Mouse (Mus musculus) hematopoietic stem cell, adult 5-6 weeks (primary cell): ENCODE results near the gene Lyzl4. TPM values are rescaled to one million over a fixed set of nuclear protein-coding genes. Genes with fewer than 3 reads are reported as not detected.

Experiments
- ATAC-seq, 2 experiments: fragments of 125-278 bp in 1 of 2; replicated peaks in 1 of 2; 2 replicates each; pipeline ENCODE4 v1.8.0; 2016 to 2017; ENCODE audit warnings: inconsistent platforms in 2 of 2, mild to moderate bottlenecking in 2 of 2, moderate number of reproducible peaks in 2 of 2, low read depth in 1 of 2, moderate TSS enrichment in 1 of 2; ENCODE audit not compliant: low FRiP score in 2 of 2, poor library complexity in 2 of 2, severe bottlenecking in 2 of 2, insufficient read depth in 1 of 2, low TSS enrichment in 1 of 2
- total RNA-seq: library from RNA; stranded (forward); fragments of 172-1452, 232-1000 nt; gene quantifications from 2 replicates; pipeline ENCODE4 v1.2.3, GENCODE M21; 2017

Gene Lyzl4
- total RNA-seq, 1 experiment from 2014 or later: not detected

GRCm38 (mm10) chr9:121566387-121566786, 75.5 kb downstream of the Lyzl4 start:
- ATAC-seq: no peak

- ATAC-seq: no peak
These were observed 78.6 kb downstream of the Lyzl4 start for GRCm38 (mm10) chr9:121563276-121563675.

DNA sequence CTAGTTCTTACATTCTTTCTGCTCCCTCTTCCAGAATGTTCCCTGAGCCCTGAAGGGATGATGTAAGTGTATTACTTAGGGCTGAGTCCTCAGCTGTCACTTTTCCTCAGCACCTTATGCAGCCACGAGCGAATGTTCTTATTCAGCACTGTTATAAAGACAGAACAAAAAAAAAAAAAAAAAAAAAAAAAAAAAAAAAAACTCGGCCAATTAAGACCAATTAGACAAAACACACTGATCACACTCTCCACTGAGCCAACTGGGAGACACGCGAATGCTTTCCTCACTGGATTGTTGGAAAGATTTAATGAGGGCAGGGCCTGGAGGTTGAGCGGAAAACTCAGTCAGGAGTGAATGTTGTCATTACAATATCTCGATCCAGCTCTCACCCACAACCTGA, 81.4 kb downstream of the Lyzl4 start:
- no peak for ATAC-seq

DNA sequence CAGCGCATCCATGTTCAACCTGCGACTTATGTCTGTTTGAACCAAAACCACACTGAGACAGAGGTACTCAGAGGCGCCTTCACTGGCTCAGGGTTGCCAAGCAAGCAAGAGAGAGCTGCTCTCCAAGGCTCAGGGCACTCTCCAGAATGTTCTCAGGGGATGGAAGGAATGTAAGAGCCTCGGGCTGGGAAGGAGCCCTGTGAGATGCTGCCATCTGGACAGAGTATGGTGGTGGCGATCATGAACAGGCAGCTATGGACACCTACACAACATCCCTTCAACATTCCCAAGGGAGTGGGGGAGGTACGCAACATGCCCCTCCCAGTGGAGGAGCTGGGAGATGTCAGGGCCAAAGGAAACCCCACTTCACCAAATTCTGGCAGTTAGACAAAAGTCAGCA, 83.7 kb downstream of the Lyzl4 start:
- ATAC-seq: no peak

GRCm38 (mm10) chr9:121556913-121557312, 85.0 kb downstream of the Lyzl4 start:
- peak in 1 of 2 experiments; percentile 29; a peak in 1 of 4 replicates for ATAC-seq

DNA sequence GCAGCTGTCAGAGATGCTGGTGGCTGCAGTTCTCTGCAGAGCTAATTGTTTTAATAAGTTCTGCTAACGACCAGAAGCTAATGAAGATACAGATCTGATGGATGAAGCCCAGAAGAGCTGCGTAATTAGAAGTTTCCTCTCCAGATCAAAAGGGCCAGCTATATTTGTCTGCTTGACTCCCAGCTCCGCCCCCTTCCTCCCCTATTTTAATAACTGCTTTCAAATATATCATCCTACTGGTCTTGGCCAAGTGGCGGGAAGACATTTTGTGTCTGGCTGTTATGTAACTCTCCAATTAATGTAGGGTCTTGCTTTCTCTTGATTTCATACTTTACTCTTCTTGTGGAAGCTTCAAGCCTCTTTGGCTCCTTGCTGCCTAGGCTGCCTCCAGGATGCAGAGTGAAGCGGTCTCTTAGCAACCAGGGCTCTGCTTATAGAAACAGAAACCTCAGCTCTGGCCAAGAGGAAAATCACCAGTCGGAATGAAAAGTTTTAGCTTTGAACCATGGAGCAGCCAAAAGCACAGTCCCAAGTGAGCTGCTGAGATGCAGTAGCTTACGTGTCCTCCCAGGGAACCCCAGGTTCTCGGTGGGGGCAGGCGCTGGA, 86.4 kb downstream of the Lyzl4 start:
- peak; percentile 59 to 60; a peak in 2 of 4 replicates for ATAC-seq

DNA sequence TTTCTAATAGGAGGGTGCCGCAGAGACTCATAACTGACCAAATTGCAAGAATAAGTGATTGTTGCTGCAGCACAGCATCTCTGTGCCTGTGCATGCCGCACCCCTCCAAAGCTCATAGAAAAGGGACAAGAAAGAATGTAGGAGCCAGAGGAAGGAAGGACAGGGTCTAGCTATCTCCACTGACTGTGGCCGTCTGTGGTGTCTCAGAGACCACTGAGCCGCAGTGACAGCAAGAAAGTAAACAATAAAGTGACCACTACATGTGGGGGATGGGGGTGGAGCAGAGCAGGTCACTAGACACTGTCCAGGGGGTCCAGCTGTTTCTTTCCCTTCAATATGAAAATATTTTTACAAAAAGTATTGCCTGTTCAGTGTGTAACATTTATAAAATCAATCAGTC, 88.3 kb downstream of the Lyzl4 start:
- ATAC-seq: no peak

DNA sequence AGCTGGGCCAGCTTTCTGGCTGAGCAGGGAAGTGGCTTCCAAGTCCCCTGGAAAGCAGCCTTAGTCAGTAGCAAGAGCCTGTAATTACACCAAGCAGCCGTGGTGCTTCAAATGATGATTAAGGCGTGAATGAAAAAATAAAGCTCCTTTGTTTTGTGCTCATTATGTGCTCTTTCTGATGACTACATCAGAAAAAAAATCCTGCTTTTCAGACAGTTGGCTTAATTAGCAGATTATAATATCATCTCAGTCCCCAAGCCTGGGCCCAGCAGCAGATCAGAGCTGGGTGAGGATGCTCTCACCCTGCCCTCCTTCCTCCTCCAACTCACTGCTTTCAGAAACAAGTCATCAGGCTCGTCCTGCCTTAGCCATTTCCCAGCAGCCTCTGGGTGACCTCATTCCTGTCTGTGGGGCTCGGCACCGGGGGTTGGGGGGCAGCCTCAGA, 91.5 kb downstream of the Lyzl4 start:
- no peak for ATAC-seq

- ATAC-seq: no peak
These were observed 92.5 kb downstream of the Lyzl4 start for GRCm38 (mm10) chr9:121549444-121549843.

- ATAC-seq: no peak
These were observed 92.9 kb downstream of the Lyzl4 start for GRCm38 (mm10) chr9:121549010-121549409.

- ATAC-seq: no peak
These were observed 94.5 kb downstream of the Lyzl4 start for GRCm38 (mm10) chr9:121547431-121547830.

GRCm38 (mm10) chr9:121541530-121541929, 100.4 kb downstream of the Lyzl4 start:
- ATAC-seq: no peak

DNA sequence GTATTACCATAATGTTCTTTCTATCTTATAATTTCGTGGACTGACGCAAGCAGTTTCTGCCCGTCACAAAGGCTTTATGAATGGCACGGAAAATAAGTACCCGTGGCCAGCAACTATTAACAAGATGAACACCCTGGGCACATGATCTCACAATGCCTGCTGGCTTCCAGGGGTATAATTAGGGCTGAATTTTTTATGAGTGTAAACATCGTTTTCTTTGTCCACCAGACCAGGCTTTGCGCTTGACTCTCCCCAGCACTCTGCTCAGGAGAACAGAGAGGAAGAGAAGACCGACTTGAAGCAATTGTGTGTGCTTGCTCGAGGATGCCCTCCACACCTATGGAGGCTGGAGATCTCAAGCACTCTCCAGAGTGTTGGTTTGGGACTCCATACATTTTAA, 109.3 kb downstream of the Lyzl4 start:
- no peak for ATAC-seq

DNA sequence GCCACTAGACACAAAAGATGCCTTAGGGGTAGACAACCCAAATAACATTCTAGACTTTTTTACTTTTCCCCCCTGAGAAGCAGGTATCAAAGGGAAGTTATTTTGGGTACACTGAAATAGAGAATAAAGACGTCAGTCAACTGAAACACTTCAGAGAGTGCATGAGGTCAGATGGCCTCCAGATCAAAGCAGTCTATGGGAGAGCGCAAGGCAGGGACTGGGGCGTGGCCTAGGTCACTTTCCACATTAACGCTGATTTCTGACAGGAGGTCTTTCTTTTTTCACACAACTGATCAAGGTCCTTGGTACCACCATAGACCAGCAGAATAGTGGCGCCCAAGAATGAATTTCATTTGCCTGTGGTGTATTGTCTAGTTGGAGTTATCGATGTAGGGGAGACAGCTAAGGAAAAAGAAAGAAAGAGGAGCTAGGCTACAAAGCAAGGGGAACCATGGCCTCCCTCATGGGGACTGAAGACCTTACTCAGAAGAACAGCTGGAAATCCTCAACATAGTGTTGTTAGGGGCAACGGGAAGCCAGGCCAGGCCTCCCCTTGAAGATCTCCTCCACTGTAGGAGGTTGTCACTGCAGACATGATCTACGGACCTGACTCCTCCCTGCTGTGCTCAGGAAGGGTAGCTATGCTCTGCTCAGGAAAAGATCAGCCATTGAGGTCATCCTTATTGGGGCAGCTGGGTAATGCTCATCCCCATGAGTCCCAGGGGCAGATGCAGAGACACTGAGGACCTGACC, 113.1 kb downstream of the Lyzl4 start:
- ATAC-seq: no peak

Other genes starting within 250 kb of the Lyzl4 start
- gene Cck, start 146.4 kb downstream of the Lyzl4 start, total RNA-seq: not detected in 2 replicates
- gene Vipr1, start 620 bp upstream of the Lyzl4 start, total RNA-seq: 0.25 and 0.45 TPM in 2 replicates
- gene Sec22c, start 63.4 kb upstream of the Lyzl4 start, total RNA-seq: 4.3 and 4.4 TPM in 2 replicates
- gene Ss18l2, start 68.2 kb upstream of the Lyzl4 start, total RNA-seq: 27.1 and 30.0 TPM in 2 replicates
- 155 and 156 TPM in 2 replicates for gene Nktr, start 77.1 kb upstream of the Lyzl4 start, total RNA-seq
- 2.8 and 3.0 TPM in 2 replicates for gene Zfp651, start 117.2 kb upstream of the Lyzl4 start, total RNA-seq
- gene Klhl40, start 135.5 kb upstream of the Lyzl4 start, total RNA-seq: not detected in 2 replicates
- not detected in 2 replicates for gene Hhatl, start 150.4 kb upstream of the Lyzl4 start, total RNA-seq
- gene Ccdc13, start 197.4 kb upstream of the Lyzl4 start, total RNA-seq: 0.50 TPM in 1 of 2 replicates, not detected in the other
- 15.9 and 26.9 TPM in 2 replicates for gene Higd1a, start 216.3 kb upstream of the Lyzl4 start, total RNA-seq